Mouse (Mus musculus) heart, postnatal 0 days (tissue): ENCODE data around the gene Zfp992.
"Not testable (repeated sequence)": the region's sequence is repeated elsewhere in the genome, so short reads cannot be mapped to it uniquely, and the experiment has no call there.

Source experiments
- CTCF ChIP-seq: IDR thresholded peaks from 2 replicates; pipeline ENCODE4 v1.5.1; 2016; ENCODE audit warnings: antibody characterized with exemption, control low read depth, low read depth
- EP300 ChIP-seq: IDR thresholded peaks from 2 replicates; pipeline ENCODE4 v1.6.1; 2016; ENCODE audit warnings: antibody characterized with exemption, low read depth

DNA sequence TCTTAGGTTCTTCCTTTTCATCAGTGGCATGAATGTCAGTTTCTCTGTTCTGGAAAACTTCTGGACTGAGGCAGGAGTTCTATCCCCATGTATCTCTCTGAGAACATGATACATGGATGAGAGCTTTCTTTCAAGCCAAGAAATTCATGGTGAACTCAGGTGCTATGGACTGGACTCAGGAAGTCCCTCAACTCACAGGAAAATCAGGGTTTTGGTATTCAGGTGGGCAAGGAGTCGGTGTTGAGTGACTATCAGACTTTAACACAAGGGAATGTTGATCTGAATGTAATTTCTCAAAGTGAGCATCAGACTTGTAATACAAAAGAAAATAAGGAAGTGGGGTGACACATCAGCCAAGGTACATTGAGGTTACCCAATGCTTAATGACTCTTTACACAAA, 43.2 kb downstream of the Zfp992 start:
- not testable (repeated sequence) for TF ChIP-seq CTCF, EP300
